Mouse (Mus musculus) gastrocnemius, postnatal 25 days (tissue): ENCODE data around the gene Cdh5. TPM values are rescaled to one million over a fixed set of nuclear protein-coding genes. Genes with fewer than 3 reads are reported as not detected.

Experiments
- DNase-seq: peaks from one replicate; pipeline ENCODE4 v3.0.0; 2022
- total RNA-seq, 2 experiments: library from RNA; stranded (reverse); gene quantifications; 1 replicate in 1 of 2; 2 replicates in 1 of 2; pipeline ENCODE4 v1.2.3; 2021

Gene Cdh5
- total RNA-seq, 2 experiments from 2014 or later: 41.8 to 51.9 TPM

GRCm38 (mm10) chr8:104190777-104191468 is 89.5 kb downstream of the Cdh5 start:
- no peak for DNase-seq

GRCm38 (mm10) chr8:104191496-104191895 is 90.1 kb downstream of the Cdh5 start:
- DNase-seq: no peak

Other genes starting within 250 kb of the Cdh5 start
- under 1 TPM; 0.27 to 0.31 TPM for gene Bean1, start 68.8 kb downstream of the Cdh5 start, total RNA-seq
- 1 to 10 TPM; 2.7 to 3.8 TPM for gene Tk2, start 146.9 kb downstream of the Cdh5 start, total RNA-seq
- 1 to 10 TPM; 1.7 to 2.9 TPM for gene Cklf, start 149.2 kb downstream of the Cdh5 start, total RNA-seq
- gene Cmtm2a, start 191.6 kb downstream of the Cdh5 start, total RNA-seq: not detected
- gene Gm45711, start 208.5 kb downstream of the Cdh5 start, total RNA-seq: not detected
- gene Cmtm1, start 208.5 kb downstream of the Cdh5 start, total RNA-seq: not detected
- not detected for gene Gm11020, start 219.9 kb downstream of the Cdh5 start, total RNA-seq
- gene Cmtm2b, start 220.6 kb downstream of the Cdh5 start, total RNA-seq: not detected
- 10 to 100 TPM in 1 of 2 experiments, 1 to 10 TPM in 1; 8.5 to 10.3 TPM for gene Cmtm3, start 237.8 kb downstream of the Cdh5 start, total RNA-seq